Mouse (Mus musculus) monocyte, adult 2 months (primary cell): ENCODE measurements around the gene Atp5b.
"Not testable (repeated sequence)": the region's sequence is repeated elsewhere in the genome, so short reads cannot be mapped to it uniquely, and the experiment has no call there.

Experiments used
- DNase-seq, 2 experiments: peaks; one replicate each; pipeline ENCODE4 v3.0.0; 2022; ENCODE audit warnings: low spot score in 2 of 2, low read depth in 1 of 2

The Atp5b gene

GRCm38 (mm10) chr10:128082880-128083421 is at the start of gene Atp5b:
TSS of gene Atp5b (plus strand) at chr10:128083273.
- DNase-seq = peak; percentile 91 to 97

DNA sequence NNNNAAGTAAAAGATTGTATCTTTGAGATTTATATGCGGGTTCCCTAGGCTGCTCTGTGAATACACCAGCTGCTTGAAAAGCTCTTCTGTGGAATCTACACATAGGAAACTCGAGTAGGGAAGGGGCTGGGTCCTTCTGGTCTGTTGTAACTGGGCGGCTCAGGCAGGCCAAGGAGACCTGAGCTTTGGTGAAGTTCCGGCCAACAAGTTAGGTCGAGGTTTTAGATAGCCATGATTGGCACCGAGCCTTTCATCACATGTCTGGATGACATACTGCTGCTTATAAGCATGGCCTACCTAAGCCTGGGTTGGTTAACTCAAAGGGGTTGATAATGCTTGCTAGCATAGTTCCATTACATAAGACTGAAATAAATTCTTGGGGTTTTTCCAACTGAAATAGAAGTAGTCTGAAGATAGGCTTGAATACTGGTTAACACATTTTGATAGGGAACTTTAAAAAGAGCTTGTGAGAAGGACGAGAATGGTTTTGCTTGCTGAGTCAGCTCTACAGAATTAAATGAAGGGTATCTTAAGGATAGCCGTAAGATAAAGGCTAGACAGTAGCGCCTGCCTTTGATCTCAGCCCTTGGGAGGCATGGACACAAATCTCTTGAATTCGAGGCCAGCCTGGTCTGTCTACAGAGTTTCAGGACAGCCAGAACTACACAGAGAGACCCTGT is 46.2 kb upstream of the Atp5b start:
- DNase-seq = peak in 1 of 2 experiments; percentile 24

GRCm38 (mm10) chr10:128037921-128038320 is 45.2 kb upstream of the Atp5b start:
- DNase-seq = no peak

GRCm38 (mm10) chr10:128039167-128039566 is 43.9 kb upstream of the Atp5b start:
- DNase-seq = no peak

DNA sequence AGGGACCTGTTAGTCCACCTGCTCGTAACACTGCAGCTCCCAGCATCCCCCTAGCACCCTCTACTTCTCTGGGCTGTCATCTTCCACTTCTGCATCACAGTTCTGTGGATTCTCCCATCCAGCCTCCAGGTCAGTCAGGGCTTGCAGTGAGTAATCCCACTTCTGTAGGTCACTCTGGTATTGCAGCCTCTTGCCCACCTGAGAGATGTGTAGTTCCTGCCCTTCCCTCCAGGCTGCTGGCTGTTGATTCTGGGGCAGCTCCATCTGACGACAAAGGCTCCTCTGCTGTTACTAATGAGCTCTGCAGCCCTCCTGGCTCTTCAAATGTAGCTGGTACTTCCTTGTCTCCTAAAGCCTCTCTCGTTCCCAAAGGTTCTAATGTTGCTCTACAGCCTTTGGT is 43.2 kb upstream of the Atp5b start:
- DNase-seq = no peak

- DNase-seq = no peak
Measured at GRCm38 (mm10) chr10:128040293-128040692, 42.8 kb upstream of the Atp5b start.

DNA sequence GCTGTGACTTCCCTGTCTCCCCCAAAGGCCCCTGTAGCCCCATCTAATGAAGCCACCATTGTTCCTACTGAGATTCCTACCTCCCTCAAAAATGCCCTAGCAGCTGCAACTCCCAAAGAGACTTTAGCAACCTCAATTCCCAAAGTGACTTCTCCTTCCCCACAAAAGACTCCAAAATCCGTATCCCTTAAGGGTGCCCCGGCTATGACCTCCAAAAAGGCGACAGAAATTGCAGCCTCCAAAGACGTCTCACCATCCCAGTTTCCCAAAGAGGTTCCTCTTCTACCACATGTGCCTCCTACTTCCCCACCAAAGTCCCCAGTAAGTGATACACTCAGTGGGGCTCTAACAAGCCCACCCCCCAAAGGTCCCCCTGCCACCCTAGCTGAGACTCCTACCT is 41.4 kb upstream of the Atp5b start:
- no peak for DNase-seq

DNA sequence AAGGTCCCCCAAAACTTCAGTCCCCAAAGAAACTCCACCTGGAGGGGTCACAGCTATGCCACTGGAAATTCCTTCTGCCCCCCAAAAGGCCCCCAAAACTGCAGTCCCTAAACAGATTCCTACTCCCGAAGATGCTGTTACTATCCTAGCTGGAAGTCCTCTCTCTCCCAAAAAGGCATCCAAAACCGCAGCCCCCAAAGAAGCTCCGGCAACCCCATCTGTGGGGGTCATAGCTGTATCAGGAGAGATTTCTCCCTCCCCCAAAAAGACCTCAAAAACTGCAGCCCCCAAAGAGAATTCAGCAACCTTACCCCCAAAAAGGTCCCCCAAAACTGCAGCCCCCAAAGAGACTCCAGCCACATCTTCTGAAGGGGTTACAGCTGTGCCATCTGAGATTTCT is 40.6 kb upstream of the Atp5b start:
- DNase-seq = no peak

GRCm38 (mm10) chr10:128043041-128043835 is 39.8 kb upstream of the Atp5b start:
- DNase-seq = no peak

DNA sequence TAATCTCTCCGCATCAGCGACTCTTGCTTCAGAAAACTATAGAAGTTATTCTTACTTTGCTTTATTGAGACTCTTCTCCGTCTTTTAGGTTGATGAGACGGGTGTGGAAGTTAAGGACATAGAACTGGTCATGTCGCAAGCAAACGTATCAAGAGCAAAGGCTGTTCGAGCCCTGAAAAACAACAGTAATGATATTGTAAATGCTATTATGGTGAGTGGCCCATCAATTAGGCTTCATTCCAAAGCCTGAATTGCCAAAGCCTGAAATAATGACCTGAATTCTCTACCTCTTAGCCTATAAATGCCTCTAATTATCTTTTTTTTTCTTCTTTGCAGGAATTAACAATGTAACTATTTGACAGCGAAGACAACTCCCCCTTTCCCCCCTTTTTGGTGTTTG is 34.9 kb upstream of the Atp5b start:
- DNase-seq = no peak

DNA sequence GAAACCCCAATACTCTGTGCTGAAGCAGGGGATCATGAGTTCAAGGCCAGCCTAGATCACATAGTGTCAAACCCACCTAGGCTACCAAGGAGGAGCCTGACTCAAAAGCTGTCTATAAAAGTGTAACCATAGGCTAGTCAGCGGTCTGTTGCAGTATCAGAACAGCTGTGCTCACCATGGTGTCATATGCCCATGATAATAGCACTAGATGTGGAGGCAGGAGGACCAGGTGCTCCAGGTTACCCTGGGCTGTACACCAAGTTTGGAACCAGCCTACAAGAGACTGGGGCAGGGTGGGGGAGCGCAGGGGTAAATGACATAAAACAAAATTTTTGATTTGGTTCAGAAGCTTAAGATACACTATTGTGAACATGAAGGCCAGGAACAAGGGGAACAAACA is 33.3 kb upstream of the Atp5b start:
- DNase-seq = no peak

DNA sequence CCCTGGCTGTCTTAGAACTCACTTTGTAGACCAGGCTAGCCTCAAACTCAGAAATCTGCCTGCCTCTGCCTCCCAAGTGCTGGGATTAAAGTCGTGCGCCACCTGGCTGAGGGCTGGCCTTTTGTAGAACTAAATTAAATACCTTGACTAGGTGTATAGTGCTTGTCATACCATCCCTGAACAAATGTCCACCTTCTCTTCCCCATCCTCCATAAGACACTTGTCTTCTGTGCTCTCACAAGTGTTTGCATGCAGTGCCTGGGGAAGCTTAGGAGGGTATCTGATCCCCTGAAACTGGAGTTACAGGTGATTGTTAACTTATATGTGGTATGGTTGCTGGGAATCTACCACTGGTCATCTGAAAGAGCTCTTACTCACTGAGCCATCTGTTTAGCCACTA is 32.7 kb upstream of the Atp5b start:
- no peak for DNase-seq

DNA sequence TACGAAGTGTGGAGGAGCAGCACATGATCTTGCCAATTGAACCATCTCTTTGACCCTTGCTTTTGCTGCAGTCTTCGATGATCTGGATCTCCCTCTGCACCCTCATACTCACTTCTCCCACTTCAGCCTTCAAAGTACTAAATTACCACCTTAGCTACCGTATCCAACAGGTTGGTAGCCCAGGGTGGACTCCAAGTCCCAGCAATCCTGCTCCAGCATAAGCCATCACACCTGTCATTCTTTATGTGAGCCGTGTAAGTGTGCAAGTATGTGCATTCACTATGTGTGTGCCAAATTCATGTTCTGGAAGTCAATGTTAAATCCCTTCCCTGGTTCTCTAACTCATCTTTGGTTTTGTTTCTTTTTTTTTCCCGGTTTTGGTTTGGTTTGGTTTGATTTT is 31.5 kb upstream of the Atp5b start:
- DNase-seq = no peak

GRCm38 (mm10) chr10:128052136-128052535 is 30.9 kb upstream of the Atp5b start:
- not testable (repeated sequence) for DNase-seq

DNA sequence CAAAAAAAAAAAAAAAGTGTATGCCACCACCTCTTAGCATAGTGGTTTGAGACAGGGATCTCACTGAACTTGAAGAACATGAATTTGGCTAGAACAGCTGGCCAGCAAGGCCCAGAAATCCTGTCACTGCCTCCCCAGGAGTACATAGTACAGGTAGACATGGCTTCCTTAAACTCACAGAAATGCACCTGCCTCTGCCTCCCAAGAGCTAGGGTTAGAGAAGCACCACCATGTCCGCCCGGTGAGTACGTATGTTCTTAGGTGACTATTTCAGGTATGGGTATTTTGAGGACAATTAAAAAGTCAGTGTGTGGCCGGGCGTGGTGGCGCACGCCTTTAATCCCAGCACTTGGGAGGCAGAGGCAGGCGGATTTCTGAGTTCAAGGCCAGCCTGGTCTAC is 30.1 kb upstream of the Atp5b start:
- DNase-seq = no peak

GRCm38 (mm10) chr10:128058184-128058583 is 24.9 kb upstream of the Atp5b start:
- DNase-seq = no peak

- DNase-seq = peak; percentile 86 to 91
Measured at GRCm38 (mm10) chr10:128058601-128059151, 24.4 kb upstream of the Atp5b start, which contains the start of gene Ptges3. TSS of gene Ptges3 (plus strand) at chr10:128058954.

GRCm38 (mm10) chr10:128059207-128059981 is 23.7 kb upstream of the Atp5b start:
- DNase-seq = peak in 1 of 2 experiments; percentile 62

DNA sequence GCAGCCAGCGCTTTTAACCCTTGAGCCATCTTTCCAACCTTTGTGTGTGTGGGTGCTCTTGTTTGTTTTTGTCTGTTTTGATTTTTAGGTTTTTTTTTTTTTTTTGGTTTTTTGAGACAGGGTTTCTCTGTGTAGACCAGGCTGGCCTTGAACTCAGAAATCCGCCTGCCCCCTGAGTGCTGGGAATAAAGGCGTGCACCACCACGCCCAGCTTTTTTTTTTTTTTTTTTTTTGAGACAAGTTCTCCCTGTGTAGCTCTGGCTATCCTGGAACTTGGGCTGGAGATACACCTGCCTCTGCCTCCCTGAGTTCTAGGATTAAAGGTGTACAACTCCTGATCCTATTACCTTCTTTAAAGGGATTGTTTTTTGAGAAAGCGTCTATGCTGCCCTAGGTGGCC is 22.0 kb upstream of the Atp5b start:
- no peak for DNase-seq

GRCm38 (mm10) chr10:128062221-128062989 is 20.7 kb upstream of the Atp5b start:
- DNase-seq = no peak
